Mouse (Mus musculus) ES-E14 (cell line): ENCODE data around the gene Myo1d.

Experiments
- CHD2 ChIP-seq: IDR thresholded peaks from 2 replicates; pipeline ENCODE4 v1.6.1; 2014; ENCODE audit warnings: mild to moderate bottlenecking, low read depth, low read length, inconsistent platforms
- MAFK ChIP-seq: IDR thresholded peaks from 2 replicates; pipeline ENCODE4 v1.6.1; 2014; ENCODE audit warnings: mild to moderate bottlenecking, low read depth, low read length, inconsistent platforms; ENCODE audit not compliant: insufficient read depth
- ZC3H11A ChIP-seq: IDR thresholded peaks from 2 replicates; pipeline ENCODE4 v1.6.1; 2012; ENCODE audit warnings: low read depth, mild to moderate bottlenecking, inconsistent platforms, low read length, borderline replicate concordance
- ZNF384 ChIP-seq: IDR thresholded peaks from 2 replicates; pipeline ENCODE4 v1.6.1; 2012; ENCODE audit warnings: low read depth, low read length, inconsistent platforms

GRCm38 (mm10) chr11:80791677-80792432, 12.0 kb upstream of the Myo1d start:
- TF ChIP-seq MAFK (no peak), ZC3H11A (no peak), ZNF384 (no peak), CHD2 (no peak)
